Mouse (Mus musculus) retina, adult 2 months (tissue): ENCODE data around the gene Ttc7b.

Source experiments
- DNase-seq: peaks from one replicate; pipeline ENCODE4 v3.0.0-alpha.2; 2012; ENCODE audit warnings: low read depth, low spot score

The Ttc7b gene

DNA sequence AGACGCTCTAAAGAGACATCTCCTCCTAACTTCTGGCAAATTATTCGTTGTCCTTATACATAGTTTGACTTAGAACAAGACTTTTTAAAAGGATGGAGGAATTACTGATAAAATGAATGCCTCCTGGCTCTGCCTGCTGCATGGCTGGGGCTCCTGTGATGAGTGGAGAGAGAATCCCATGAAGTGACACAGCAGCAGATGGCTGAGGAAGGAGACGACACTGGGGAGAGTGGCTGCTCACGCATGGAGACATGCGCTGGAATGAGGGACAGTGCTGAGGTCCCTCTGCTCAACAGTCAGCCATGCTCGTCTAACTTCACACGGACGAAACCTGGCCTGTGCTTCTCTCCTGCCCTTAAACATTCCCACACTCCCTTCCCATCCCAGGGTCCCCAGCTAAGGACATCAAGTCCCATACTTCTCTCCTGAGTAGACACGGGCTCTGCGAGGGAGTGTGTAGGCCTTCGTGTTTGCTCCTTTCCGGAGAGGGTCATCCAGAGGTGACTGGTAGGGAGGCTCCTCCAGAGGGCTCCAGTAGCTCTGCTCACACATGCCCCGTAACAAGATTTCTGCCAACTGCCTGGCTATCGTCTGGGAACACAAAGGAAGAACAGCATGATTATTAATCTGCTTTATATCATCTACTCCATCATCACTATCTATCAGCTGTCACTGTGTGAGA lies 105.8 kb downstream of the Ttc7b start:
- no peak for DNase-seq

DNA sequence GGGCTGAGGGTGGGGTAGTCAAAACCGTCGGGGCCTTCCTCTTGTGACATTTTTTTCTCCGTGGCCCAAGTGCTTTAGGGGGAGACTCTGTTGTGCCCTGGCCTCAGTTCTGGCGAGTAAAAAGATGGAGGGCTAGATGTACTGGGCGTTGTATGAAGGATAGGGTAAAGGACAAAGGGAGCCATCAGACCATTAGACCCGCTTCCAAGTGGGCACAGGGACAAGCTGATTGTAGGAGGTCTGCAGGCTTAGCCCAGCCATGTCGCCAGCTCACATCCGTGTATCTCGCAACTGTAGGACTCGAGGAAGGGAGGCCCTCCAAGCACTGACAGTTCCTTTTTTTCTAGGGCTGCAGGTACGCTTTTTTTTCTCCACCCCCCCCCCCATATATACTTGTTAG lies 111.9 kb downstream of the Ttc7b start:
- no peak for DNase-seq

DNA sequence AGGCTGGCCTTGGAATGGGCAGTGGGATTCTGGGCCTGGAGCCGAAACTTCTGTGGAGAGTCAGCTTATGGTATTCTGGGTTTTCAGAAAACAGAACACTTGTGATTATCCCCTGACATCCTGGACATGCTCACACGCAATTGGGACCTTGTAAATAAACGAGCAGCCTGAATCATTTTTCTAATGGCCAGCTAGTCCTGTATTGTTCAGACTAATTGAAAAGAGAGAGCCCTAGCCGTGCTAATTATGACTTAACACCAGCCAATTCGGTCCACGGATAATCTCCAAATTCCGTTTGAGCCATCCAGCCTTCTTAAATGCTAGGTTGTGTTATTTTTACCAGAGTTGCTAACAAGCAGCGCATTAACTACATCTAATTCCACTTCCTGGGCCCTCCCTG lies 112.5 kb downstream of the Ttc7b start:
- peak; percentile 48 for DNase-seq

DNA sequence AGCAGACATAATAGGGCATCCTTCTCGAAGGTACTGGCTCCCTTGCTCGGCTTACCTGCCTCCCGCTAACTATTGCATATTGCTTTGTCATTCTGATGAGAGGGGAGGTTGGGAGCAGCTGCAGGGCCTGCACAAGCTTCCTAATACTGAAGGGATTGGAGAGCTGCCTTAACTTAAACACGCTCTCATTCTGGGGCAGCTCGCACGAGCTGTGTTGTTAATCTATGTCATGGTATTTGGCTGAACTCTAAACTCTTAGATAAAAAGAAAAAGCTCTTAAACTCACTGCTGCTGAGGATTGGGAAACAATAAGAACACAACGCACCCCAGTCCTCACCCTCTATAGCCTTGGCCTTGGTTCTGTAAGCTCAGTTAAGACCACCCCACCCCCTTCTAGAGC lies 113.3 kb downstream of the Ttc7b start:
- DNase-seq, result no peak

DNA sequence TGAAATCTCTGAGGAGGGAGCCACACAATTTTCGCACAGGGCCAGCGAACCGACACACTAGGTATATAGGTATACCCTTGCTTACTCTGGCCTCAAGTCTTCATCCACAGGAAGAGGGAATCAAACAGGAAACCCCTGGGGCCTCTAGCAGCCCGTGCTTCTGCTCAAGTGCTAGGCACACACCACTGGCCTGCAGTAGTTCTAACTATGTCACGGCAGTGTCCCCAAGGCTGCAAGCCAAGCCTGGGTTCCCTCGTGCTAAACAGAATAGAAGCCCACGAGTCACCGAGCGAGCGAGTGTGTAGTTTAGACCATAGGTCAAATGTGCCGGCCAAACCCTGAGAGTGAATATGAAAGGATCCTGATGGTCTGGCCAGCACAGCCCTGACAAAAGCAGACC lies 114.5 kb downstream of the Ttc7b start:
- no peak for DNase-seq

DNA sequence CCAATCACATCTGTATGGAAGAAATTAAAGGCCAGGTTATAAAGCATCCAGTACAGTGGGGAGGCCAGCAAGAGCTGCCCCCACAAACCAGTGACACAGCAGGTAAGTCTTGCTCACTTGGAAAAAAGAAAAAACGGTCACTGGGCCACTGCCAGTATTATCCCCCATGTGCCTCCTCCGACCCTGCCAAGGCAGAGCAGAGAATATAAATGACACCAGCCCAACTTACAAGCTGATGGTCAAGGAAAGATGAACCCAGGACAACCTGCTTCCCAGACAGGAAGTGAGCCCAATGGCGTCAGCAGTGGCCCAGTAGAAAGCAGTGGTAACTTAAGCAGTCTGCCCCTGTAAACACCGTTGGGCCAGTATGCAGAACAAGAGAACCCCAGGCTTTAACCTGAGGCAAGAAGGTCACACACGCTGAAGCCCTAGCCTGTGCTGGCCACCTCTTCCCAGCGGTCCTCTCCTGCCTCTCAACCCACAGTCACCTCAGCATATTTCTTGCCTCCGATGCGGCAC lies 115.1 kb downstream of the Ttc7b start:
- no peak for DNase-seq

DNA sequence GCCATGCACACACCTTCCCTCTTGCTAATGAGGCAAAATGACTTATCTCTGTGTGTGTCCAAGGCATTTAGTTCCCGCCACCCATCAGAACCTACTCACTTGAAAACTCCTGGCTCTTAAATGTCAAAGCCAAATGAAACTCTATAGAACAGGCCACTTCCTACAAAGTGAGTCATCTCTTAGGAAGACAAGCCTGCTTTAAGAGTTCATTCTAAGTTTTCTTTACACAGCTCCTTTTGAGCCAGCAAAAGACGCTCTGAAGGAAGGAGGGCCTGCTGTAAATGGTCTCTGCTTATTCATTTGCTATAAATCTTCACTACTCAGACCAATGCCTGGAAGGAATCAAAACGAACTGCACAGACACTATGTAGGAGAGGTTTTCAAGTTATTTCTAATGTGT lies 116.2 kb downstream of the Ttc7b start:
- no peak for DNase-seq

DNA sequence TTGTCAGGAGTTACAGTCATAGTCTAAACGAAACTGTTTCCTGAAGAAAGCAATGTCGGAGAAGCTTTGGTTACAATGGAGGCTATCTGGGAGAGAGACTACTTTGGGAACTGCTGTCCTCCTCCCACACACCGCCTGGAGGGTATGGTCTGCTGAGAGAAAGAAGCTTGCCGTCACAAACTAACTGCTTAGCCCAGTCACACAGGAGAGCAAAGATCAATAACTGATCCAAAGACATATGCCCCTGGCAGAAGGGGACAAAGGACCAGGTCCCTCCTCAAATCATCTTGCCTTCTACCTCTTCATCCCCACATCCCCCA lies 117.7 kb downstream of the Ttc7b start:
- DNase-seq, result no peak

DNA sequence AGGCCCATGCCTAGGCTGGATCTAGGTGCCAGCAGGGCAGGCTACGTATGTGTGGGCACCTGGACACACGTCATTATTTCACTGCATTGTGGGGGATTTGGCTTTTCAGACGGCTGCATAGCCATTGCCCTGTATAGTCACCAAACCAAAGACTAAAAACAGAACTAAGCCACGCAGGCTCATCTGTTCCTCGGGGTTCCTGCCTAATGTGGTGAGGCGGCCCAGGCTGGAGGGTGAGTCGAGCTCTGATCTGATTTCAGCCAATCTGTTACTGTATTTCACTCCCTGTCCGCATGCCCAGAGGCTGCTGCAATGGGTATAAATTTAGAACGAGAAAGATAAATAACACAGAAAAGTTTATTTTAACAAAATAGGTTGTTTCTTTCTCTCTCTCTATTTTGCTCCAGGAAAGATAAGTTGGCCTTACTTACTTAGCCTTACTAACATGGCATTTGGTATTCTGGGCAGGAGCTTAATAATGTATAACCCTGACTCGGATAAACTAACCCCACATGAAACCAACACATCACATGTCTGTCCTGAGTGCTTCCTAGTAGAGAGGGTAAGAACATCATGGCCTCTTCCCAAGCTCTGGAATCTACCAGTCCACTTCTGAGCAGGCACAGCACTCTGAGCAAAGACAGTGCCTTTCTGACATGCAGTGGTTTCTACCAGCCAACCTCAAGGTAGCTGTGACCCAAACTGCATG lies 118.2 kb downstream of the Ttc7b start:
- no peak for DNase-seq

DNA sequence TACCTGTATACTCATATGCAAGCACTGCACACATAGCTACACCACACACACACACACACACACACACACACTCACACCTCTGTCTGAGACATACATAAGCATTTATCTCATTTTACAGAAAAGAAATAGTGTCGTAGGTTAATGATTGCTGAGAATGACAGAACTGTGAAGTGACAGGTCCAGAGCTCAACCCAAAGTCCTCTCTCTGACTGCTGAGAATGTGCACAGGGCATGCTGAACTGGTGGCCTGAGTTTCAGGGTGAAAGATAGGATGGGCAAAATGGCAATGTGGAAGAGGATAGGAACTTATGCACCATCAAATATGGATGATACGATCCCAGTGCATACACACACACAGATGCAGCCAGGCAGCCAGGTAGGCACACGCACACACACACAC lies 120.5 kb downstream of the Ttc7b start:
- DNase-seq, result no peak

DNA sequence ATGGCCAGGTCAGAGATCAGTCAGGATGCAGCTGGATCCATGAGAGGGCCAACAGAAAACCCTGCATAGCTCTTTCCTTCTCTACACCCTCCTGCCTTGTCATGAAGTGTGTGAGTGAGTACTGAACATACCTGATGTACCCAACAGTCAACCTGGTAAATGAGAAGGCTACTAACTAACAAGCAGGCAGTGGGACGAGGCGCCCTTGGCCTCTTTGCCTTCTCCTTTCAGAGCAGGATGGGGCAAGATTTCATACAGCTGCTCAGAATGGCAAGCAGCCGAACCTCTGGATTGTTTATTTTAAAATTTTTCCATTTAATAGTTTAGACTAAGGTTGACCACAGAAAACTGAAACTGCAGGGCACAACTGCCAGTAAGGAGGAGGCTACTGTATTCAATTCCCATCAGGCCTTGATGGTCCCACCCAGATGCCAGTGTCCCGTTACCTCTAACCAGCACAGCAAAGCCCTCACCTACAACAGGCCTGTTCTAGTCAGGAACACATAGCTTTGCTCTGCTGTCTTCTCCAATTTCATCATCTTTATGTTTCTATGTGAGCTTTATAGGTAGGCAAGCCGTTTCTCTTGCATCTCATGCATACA lies 121.4 kb downstream of the Ttc7b start:
- no peak for DNase-seq

DNA sequence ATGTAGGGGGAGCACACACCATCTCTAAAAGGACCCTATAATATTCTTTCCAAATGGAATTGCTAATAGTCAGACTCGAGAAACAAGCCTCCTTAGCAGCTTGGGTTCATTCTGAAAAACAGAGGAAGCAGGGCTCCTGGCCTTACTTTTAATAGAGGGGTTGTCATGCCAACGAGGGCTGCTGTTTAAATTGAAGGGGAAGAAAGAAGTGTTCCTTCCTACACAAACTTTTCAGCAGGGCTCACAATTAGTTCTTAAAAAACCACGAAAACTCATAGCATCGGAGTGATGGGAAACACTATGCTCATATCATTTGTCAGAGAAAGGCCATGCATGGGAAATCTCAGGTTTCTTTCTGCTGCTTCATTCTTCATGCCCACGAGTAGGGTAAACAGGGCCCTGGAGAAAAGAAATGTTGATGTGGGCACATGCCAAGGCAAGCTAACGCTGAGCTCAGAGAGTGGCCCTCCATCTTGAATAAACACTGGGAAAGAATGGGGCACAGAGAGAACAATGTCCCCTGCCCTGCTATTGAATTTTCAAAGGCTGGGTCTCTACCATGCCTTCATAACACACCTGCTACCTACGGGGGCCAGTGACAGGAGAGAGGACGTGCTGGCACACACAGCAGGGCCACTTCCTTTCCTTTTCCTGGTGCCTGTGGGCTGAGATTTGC lies 122.2 kb downstream of the Ttc7b start:
- DNase-seq, result no peak

DNA sequence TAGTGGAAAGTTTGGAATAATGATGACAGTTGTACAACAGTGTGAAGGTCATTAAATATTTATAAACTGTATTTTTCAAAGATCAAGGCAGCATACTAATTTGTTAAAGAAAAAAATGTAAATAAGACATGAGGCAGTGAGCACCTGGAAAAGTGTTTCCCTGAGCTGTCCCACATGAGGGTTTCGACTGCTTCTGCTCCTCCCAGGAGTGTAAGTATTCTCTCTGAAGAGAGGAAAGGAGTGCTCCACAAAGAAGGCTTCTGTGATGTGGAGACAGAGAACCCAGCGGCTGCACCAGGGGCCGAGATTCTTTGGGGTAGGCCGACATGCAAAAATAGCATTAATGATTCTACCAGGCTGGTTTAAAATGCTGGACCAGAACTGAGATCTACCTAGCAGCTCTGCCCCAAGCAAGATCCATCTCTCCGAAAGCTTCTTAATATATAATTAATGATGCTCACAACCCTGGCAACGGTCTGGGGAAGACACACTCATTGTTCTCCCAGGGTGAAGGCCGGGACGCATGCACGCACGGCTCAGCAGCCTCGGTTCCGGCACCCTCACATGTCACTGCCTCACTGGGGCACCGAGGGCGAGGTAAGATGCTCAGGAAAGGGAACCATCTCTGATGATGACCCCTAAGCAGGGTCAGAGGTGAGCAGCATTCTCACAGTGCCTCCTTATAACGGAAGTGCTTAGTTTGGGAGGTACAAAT lies 123.0 kb downstream of the Ttc7b start:
- DNase-seq, result no peak

DNA sequence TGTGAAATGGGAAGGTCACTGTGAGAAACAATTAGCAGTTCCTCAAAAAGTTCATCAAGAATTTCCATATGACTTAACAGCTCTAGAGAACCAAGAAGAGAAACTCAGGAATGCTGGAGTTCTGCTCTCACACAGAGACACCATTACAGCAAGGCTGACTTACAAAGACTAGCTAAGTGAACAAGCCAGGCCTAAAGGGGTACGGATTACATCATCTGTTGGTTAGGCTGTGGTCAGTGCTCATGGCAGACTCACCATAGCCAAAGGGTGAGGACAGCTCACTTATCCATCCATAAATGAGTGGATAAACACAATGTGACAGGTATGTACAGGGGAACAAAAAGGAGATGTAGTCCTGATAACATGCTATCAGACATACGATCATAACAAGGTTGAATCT lies 123.8 kb downstream of the Ttc7b start:
- DNase-seq, result no peak

DNA sequence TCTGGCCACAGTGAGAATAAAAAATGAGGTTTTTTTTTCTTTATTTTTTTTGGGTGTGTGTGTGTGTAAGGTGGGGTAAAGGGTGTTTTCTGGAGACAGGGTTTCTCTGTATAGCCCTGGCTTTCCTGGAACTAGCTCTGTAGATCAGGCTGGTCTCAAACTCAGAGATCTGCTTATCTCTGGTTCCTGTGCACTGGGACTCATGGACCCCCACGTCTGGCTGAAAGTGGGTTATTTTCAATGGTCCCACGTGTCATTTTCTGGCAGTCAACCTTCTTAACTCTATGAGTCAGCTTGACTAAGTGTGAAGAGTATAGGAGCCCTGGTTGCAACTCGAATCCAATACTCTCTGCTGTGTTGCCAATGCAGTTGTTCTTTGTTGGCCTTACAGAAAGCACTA lies 127.1 kb downstream of the Ttc7b start:
- DNase-seq, result no peak

DNA sequence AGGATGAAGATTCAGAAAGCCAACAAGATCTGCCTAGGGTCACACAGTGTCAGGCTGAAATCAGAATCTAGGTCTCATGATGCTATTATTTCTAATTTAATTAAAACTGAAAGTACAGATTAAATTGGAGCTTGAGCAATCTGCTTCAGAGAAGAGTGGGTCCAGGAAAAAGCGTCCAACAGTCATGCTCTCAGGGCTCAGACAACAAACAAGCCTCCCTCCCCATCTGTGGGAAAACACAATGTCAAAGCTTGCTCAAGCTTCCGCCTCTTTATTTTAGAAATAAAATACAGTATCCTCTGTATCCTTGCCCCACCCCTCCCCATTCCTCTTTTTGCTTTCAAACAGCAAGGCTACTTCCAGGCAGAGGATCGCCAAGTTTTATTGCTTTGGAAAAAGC lies 127.5 kb downstream of the Ttc7b start:
- DNase-seq, result no peak

DNA sequence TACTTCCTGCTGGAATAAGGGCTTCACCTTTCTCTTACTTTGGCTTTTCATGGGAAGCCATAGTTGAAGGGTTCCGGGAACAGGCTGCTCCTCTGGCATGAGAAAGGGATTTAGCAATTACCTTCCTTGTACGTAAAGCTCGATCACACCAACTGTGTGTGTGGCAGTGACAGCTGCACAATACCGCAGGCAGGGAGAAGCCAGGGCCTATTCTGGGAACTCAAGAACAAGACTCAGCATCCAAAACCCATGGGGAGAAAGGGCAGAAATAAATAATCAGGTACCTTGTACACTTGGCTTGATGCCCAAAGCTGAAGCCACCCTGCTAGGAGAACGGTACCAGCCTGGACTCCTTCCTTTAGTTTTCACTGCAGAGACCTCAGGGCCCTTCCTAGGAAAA lies 128.2 kb downstream of the Ttc7b start:
- no peak for DNase-seq

DNA sequence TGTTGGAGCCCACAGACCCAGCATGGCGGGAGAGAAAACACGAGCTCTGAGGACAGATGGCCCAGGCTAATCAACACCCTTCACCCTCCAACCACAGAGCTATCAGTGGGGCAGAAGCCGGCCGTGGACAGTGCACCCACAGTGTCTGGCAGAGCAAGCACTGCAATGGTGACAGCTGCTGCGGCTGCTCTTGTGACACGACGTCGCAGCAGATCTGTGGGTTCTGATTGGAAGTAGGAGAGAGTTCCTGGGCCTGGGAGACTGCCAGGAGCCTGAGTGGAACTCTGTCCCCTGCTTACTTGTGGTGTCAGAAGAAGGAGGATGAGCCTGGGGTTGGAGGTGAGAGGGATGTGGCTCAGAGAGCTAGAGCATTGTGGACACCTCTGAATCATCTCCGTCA lies 128.7 kb downstream of the Ttc7b start:
- DNase-seq, result no peak

DNA sequence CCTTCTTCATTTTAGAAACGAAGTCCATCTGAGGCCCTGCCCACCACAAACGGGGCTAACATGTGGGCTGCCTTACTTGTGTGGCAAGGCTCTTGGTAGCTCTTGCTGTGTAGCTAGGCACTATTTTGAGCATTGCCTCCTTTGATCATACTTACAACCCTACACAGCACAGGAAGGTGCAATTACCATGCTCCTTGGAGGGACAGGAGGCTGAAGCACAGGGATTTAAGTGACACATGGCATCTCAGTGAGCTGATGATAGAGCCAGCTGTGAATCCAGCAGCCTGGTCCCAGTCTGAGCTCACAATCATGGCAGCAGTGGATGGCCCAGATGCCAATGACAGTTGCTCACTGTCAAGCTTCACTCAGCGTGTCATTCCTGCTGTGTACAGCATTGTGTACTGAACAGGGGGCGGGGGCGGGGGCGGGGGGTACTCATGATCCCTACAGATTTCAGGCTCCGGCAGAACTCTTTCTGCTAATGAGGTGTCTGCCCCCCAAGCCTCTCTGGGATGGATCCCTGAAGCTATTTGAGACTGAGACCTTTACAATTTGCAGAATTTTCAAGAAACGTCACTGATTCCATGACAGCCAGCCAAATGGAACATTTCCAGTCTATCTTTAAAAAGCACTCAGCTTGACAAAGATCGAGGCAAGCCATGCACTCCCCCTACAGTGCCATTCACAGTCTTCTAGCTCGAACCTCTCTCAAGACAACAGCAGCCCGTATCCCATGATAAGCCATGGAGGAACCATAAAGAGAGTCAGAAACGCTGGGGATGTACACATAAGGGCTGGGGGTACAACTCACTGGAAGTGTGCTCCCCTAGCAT lies 130.5 kb downstream of the Ttc7b start:
- DNase-seq, result no peak

DNA sequence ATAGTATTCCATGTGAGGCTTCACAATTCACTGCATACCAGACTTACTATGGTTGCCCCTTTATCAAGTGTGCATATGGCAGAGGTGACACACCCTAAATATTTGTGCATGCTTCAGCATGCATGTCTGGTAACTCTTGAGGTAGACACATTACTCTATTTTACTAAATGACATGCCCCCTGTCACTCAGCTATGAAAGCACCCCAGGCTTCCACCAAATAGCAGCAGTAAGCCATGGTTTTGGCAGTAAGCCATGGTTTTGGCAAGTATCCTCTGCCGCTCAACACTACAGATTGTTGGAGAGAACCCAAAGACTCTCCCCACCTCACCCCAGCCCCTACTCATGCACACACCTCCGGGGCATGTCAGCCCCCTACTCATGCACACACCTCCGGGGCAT lies 134.4 kb downstream of the Ttc7b start:
- DNase-seq, result no peak

DNA sequence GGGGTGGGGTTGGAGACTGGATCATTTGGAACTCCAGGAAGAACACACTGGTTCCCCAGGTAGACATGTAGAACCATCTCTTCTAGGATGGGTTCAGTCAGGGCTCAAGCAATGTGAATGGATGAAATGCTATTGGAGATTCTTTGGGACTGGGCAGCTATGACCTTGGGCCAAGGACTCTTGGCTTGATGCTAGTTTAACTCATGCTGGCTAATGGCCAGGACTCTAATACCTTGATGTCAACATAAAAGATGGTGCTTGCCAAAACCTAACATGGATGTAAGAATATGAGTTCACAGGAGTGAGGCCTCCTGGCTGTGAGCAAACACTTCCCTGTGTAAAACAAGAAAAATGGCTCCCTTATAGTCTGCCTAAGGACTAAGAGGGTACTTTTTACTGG lies 138.1 kb downstream of the Ttc7b start:
- DNase-seq, result no peak
